Mouse (Mus musculus) embryonic facial prominence, embryonic 12.5 days (tissue): ENCODE measurements around the gene Atp2a2. TPM values are rescaled to one million over a fixed set of nuclear protein-coding genes. Genes with fewer than 3 reads are reported as not detected.
"Not testable (repeated sequence)": the region's sequence is repeated elsewhere in the genome, so short reads cannot be mapped to it uniquely, and the experiment has no call there.

Source experiments
- ATAC-seq: fragments of 200-750 bp; cut with Nextera tagmentation; 2 replicates; pipeline ENCODE4 v1.8.0; 2017; ENCODE audit not compliant: insufficient number of reproducible peaks, insufficient read depth, low FRiP score, low TSS enrichment
- H3K27ac ChIP-seq: fragments of 300-500 bp; sonication (generic); 2 replicates; pipeline ENCODE4 v1.5.1; 2016; ENCODE audit warnings: mild to moderate bottlenecking
- H3K27me3 ChIP-seq: fragments of 300-500 bp; sonication (generic); 2 replicates; pipeline ENCODE4 v1.6.1; 2016; ENCODE audit warnings: mild to moderate bottlenecking, moderate library complexity
- H3K36me3 ChIP-seq: fragments of 300-500 bp; sonication (generic); 2 replicates; pipeline ENCODE4 v1.6.1; 2016; ENCODE audit warnings: mild to moderate bottlenecking
- H3K4me1 ChIP-seq: fragments of 300-500 bp; sonication (generic); 2 replicates; pipeline ENCODE4 v1.6.1; 2016
- H3K4me2 ChIP-seq: fragments of 300-500 bp; sonication (generic); replicated peaks from 2 replicates; pipeline ENCODE4 v1.6.1; 2016; ENCODE audit warnings: mild to moderate bottlenecking, moderate library complexity
- H3K4me3 ChIP-seq: fragments of 300-500 bp; sonication (generic); 2 replicates; pipeline ENCODE4 v1.5.1; 2016; ENCODE audit warnings: mild to moderate bottlenecking
- H3K9ac ChIP-seq: fragments of 300-500 bp; sonication (generic); 2 replicates; pipeline ENCODE4 v1.6.1; 2016; ENCODE audit warnings: mild to moderate bottlenecking, moderate library complexity
- H3K9me3 ChIP-seq: fragments of 300-500 bp; sonication (generic); 2 replicates; pipeline ENCODE4 v1.6.1; 2016; ENCODE audit warnings: mild to moderate bottlenecking, moderate library complexity
- WGBS: fragments of 180-500 bp; shearing (Covaris S2); methylation state at CpG from one replicate; pipeline ENCODE4 v1.1.7; 2016; 5-methylcytosine and 5-hydroxymethylcytosine counted together
- polyA plus RNA-seq: library from polyadenylated mRNA; unstranded; fragments of >200 nt; fragmentation: Nextera tagmentation; extraction: Ambion mirVana; gene quantifications from 2 replicates; pipeline ENCODE4 v1.2.1, GENCODE M21; 2016

Atp2a2 gene
- polyA plus RNA-seq, 1 experiment from 2014 or later = 51.5 TPM

- Histone ChIP-seq H3K9me3 (no peaks in the 10 kb centered on the region), H3K27me3 (no peaks in the 10 kb centered on the region), H3K4me3 (no peak overlapping the region), H3K4me1 (no peaks in the 10 kb centered on the region), H3K4me2 (no peak overlapping the region), H3K36me3 (peaks cover 73% of the 10 kb centered on the region), H3K9ac (no peak overlapping the region), H3K27ac (no peak overlapping the region)
- no peak for ATAC-seq
- 90% methylated on average over 2 of the region's 2 CpGs for WGBS
Measured at GRCm38 (mm10) chr5:122490148-122490547, 11.9 kb downstream of the Atp2a2 start.

- 94% methylated on average over 6 of the region's 6 CpGs for WGBS
- Histone ChIP-seq H3K27ac (no peak overlapping the region), H3K27me3 (no peaks in the 10 kb centered on the region), H3K4me2 (no peak overlapping the region), H3K4me3 (no peak overlapping the region), H3K4me1 (no peaks in the 10 kb centered on the region), H3K9ac (no peak overlapping the region), H3K9me3 (no peaks in the 10 kb centered on the region), H3K36me3 (peaks cover 78% of the 10 kb centered on the region)
- no peak for ATAC-seq
Measured at GRCm38 (mm10) chr5:122487825-122488224, 14.2 kb downstream of the Atp2a2 start.

- not testable (repeated sequence) for H3K9ac ChIP-seq, H3K27ac ChIP-seq, H3K4me2 ChIP-seq, H3K27me3 ChIP-seq, H3K9me3 ChIP-seq, H3K4me3 ChIP-seq, H3K4me1 ChIP-seq, ATAC-seq
- peaks cover 79% of the 10 kb centered on the region for H3K36me3 ChIP-seq
- WGBS = 76% methylated on average over 5 of the region's 5 CpGs
Measured at GRCm38 (mm10) chr5:122486243-122486642, 15.8 kb downstream of the Atp2a2 start.

DNA sequence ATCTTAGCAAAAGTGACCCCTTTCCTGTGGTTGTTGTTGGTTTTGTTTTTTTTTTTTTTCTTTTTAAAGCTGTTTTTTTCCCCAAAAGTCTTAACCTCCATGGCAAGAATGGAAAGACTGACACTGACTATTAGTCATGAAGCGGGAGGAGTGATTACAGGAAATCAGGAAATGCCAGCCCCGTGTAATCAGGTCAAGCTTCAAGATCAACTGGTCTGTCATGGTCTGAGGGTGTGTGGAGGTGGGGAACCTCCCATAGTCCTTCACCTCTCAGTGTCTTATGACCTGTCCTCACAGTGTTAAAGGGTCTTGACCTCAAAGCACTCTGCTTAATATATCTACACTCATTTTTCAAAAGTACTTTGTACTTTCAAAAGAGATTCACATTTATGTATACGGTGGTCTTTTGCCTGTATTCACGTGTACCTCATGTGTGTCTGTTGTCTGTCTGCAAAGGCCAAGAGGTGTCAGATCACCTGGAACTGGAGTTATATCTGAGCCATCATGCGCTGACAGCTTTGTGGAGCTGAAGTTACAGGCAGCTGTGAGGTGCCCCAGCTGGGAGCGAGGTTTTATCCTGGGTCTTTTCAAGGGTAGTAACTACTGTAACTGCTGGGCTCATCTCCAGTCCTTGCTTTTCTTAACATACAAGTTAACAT, 19.2 kb downstream of the Atp2a2 start:
- H3K27ac ChIP-seq = no peak overlapping the region
- WGBS = 83% methylated on average over 6 of the region's 6 CpGs
- H3K9me3 ChIP-seq = no peaks in the 10 kb centered on the region
- ATAC-seq = no peak
- H3K27me3 ChIP-seq = no peaks in the 10 kb centered on the region
- H3K4me2 ChIP-seq = no peak overlapping the region
- H3K4me1 ChIP-seq = no peaks in the 10 kb centered on the region
- no peak overlapping the region for H3K4me3 ChIP-seq
- H3K36me3 ChIP-seq = peaks cover 66% of the 10 kb centered on the region
- no peak overlapping the region for H3K9ac ChIP-seq

DNA sequence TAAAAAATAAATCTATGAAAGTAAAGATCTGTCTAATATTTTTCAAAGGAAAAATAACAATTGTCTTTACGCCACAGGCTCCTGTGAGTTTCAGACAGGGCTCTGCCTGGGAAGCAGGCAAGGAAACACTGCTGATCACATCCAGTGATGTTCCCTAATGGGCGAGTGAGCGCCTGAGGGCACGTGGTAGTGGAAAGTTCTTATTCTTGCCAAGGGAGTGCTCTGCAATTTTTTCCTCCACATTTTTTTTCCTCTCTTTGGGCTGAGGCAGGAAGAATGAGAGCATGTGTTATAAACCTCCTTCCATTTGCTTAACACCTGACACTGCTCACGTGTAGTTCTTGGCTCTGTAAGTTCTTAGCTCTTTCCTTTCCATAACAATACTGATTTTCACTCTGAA, 20.2 kb downstream of the Atp2a2 start:
- no peak overlapping the region for H3K4me3 ChIP-seq
- WGBS = 89% methylated on average over 5 of the region's 5 CpGs
- no peak overlapping the region for H3K9ac ChIP-seq
- peaks cover 69% of the 10 kb centered on the region for H3K36me3 ChIP-seq
- ATAC-seq = no peak
- H3K27ac ChIP-seq = no peak overlapping the region
- H3K4me1 ChIP-seq = no peaks in the 10 kb centered on the region
- H3K9me3 ChIP-seq = no peaks in the 10 kb centered on the region
- H3K27me3 ChIP-seq = no peaks in the 10 kb centered on the region
- no peak overlapping the region for H3K4me2 ChIP-seq

GRCm38 (mm10) chr5:122479131-122479530, 22.9 kb downstream of the Atp2a2 start:
- H3K9ac ChIP-seq = no peak overlapping the region
- no peaks in the 10 kb centered on the region for H3K27me3 ChIP-seq
- no peaks in the 10 kb centered on the region for H3K4me1 ChIP-seq
- no peak for ATAC-seq
- H3K4me2 ChIP-seq = no peak overlapping the region
- no peak overlapping the region for H3K27ac ChIP-seq
- H3K36me3 ChIP-seq = peaks cover 48% of the 10 kb centered on the region
- no peaks in the 10 kb centered on the region for H3K9me3 ChIP-seq
- H3K4me3 ChIP-seq = no peak overlapping the region
- WGBS = 70% methylated on average over 2 of the region's 2 CpGs

DNA sequence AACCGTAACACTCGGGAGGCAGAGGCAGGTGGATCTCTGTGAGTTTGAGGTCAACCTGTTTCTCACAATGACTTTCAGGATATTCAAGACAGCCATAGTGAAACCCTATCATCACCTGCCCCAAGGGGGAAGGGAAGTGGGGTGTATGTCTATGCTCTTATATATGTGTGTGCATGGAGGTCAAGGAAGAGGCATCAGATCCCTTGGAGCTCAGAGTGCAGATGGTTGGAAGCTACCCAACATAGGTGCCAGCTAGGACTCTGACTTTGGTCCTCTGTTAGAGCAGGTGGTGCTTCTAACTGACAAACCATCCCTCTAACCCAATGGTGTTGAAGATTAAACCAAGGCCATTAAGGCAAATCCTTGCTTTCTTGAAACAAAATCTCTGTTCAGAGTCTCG, 24.5 kb downstream of the Atp2a2 start:
- WGBS = 92% methylated on average over 3 of the region's 3 CpGs
- no peak overlapping the region for H3K27ac ChIP-seq

DNA sequence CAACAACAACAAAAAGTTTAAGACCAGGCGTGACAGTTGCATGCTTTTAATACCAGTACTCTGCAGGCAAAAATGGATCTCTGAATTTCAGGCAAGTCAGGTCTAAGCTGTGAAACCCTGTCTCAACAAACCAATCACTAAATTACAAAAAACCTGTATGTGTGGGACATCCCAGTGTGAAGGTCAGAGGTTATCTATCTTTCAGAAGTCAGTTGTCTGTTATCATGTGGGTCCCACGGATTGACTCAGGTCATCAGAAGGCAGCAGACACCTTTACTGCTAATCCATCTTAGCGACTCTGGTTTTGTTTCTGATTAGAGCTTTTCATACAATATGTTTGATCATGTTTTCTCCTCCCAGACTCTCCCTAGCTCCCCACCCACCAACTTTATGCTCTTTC, 25.9 kb downstream of the Atp2a2 start:
- Histone ChIP-seq H3K9ac (no peak overlapping the region), H3K27me3 (no peaks in the 10 kb centered on the region), H3K36me3 (peaks cover 52% of the 10 kb centered on the region), H3K4me2 (no peak overlapping the region), H3K9me3 (no peaks in the 10 kb centered on the region), H3K4me3 (no peak overlapping the region), H3K27ac (no peak overlapping the region), H3K4me1 (no peaks in the 10 kb centered on the region)
- whole genome bisulfite sequencing = 84% methylated on average over 3 of the region's 3 CpGs
- ATAC-seq = no peak

More for the DNA sequence above, 24.5 kb downstream of the Atp2a2 start:
- no peaks in the 10 kb centered on the region for H3K9me3 ChIP-seq
- no peak overlapping the region for H3K4me3 ChIP-seq
- no peaks in the 10 kb centered on the region for H3K4me1 ChIP-seq
- no peak for ATAC-seq
- no peak overlapping the region for H3K4me2 ChIP-seq
- H3K9ac ChIP-seq = no peak overlapping the region
- H3K36me3 ChIP-seq = peaks cover 50% of the 10 kb centered on the region
- H3K27me3 ChIP-seq = no peaks in the 10 kb centered on the region

DNA sequence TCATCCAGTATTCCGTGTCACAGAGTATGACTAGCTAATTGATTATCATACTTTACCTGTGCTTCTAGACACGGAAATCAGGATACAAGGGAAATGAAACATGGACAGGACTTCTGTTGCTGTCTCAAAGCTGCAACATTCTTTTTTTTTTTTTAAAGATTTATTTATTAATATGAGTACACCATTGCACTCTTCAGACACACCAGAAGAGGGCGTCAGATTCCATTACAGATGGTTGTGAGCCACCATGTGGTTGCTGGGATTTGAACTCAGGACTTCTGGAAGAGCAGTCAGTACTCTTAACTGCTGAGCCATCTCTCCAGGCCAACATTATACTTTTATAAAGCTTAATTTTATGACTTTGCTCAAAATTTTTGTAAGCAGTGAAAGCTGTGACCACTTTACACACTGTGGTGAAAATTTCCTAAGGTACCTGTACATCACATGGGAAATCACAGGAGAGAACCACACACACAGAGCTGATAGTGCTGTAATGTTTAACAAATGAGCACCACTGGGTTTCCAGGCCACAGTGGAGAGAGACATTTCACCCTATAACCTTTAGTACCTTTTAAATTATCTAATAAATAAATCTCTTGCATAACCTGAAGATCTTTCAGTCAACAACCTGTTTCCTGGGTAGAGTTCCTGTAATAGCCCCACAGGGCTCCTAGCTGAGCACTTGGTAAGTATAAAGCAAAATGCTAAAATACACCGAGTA, 27.2 kb downstream of the Atp2a2 start:
- peaks cover 56% of the 10 kb centered on the region for H3K36me3 ChIP-seq
- H3K9ac ChIP-seq = no peak overlapping the region
- ATAC-seq = no peak
- H3K4me3 ChIP-seq = no peak overlapping the region
- no peaks in the 10 kb centered on the region for H3K4me1 ChIP-seq
- H3K27ac ChIP-seq = no peak overlapping the region
- no peak overlapping the region for H3K4me2 ChIP-seq
- no peaks in the 10 kb centered on the region for H3K27me3 ChIP-seq
- WGBS = 83% methylated on average over 4 of the region's 4 CpGs
- no peaks in the 10 kb centered on the region for H3K9me3 ChIP-seq

- 93% methylated on average over 5 of the region's 5 CpGs for WGBS
- no peak for ATAC-seq
- H3K36me3 ChIP-seq = peaks cover 68% of the 10 kb centered on the region
Measured at GRCm38 (mm10) chr5:122471658-122472057, 30.4 kb downstream of the Atp2a2 start.

DNA sequence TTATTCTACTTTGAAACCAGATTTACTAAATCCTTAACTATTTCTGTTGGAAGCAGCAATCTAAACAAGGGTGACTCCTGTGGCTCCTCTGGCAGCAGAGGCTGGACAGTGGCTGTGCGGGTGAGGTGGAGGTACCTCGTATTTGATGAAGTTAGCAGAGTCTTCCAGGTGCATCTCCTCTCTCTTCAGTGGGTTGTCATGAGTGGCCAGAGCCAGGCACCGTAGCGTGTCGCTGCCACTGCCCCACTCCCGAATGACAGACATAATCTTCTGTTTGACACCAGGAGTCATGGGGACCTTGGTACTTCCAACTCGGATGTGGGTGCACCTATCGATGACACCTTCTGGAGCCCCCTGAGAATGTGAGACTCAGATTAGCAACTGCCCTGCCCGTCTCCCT, 40.6 kb downstream of the Atp2a2 start:
- Histone ChIP-seq H3K27me3 (no peaks in the 10 kb centered on the region), H3K4me2 (no peak overlapping the region), H3K36me3 (peaks cover 98% of the 10 kb centered on the region), H3K4me3 (no peak overlapping the region), H3K27ac (no peak overlapping the region), H3K9ac (no peak overlapping the region), H3K9me3 (no peaks in the 10 kb centered on the region), H3K4me1 (no peaks in the 10 kb centered on the region)
- no peak for ATAC-seq
- 93% methylated on average over 9 of the region's 9 CpGs for WGBS

More at GRCm38 (mm10) chr5:122471658-122472057, 30.4 kb downstream of the Atp2a2 start:
- Histone ChIP-seq H3K4me1 (no peaks in the 10 kb centered on the region), H3K4me3 (no peak overlapping the region), H3K27ac (no peak overlapping the region), H3K9ac (no peak overlapping the region), H3K27me3 (no peaks in the 10 kb centered on the region), H3K4me2 (no peak overlapping the region), H3K9me3 (no peaks in the 10 kb centered on the region)

GRCm38 (mm10) chr5:122460656-122461055, 41.4 kb downstream of the Atp2a2 start:
- no peak for ATAC-seq
- Histone ChIP-seq H3K27ac (no peak overlapping the region), H3K27me3 (no peaks in the 10 kb centered on the region), H3K4me2 (no peak overlapping the region), H3K4me3 (no peak overlapping the region), H3K9ac (no peak overlapping the region), H3K36me3 (peaks cover 96% of the 10 kb centered on the region), H3K4me1 (no peaks in the 10 kb centered on the region), H3K9me3 (no peaks in the 10 kb centered on the region)
- WGBS = 87% methylated on average over 11 of the region's 11 CpGs
